Comparison of ENCODE assay signal across 21 mouse cellular contexts in genomic region chr6:146954258-146954657, GRCm38 (mm10). TPM values are rescaled to one million over a fixed set of nuclear protein-coding genes. Genes with fewer than 3 reads are reported as not detected.
DNase-seq lines count a peak whose midpoint lies in the region; ATAC-seq and TF ChIP-seq lines count a peak whose summit lies in the region.
"Had no signal": no experiment of that assay in that cellular context is flagged by ENCODE, and none has a peak within 500 bp of the region (broad histone marks: within the 10 kb centered on the region; RNA-seq: fewer than 3 reads in every experiment).

Gene 1700034J05Rik, minus strand, starts transcription at chr6:146954422.

- dilution Hi-C loops in CH12.LX (cut with MboI; ENCODE audit: extremely low pct_ligation_motif_present, extremely low pct_unique_long_range_greater_than_20kb, low sequenced_read_pairs) = no loop called here

- 89% methylated on average over 1 of the region's 1 CpGs for WGBS in liver, embryonic 12.5 days (ENCODE audit: insufficient replicate concordance)
- WGBS in liver, postnatal 0 days (ENCODE audit: insufficient replicate concordance) = 86% methylated on average over 1 of the region's 1 CpGs

- peak; percentile 58 for ATAC-seq in frontal cortex, adult (ENCODE audit: low TSS enrichment)
- no peak for ATAC-seq in liver, embryonic 12.5 days
- ATAC-seq in liver, postnatal 0 days = no peak
- ATAC-seq: intestine, embryonic 15.5 days had no signal

- H3K9me3 ChIP-seq in liver, embryonic 12.5 days (replicated peaks) = no peaks in the 10 kb centered on the region
- H3K9me3 ChIP-seq in liver, postnatal 0 days (ENCODE audit: low read length) = no peaks in the 10 kb centered on the region
- no peaks in the 10 kb centered on the region for H3K9me3 ChIP-seq in CH12.LX (replicated peaks; ENCODE audit: low read length)
- H3K9me3 ChIP-seq: intestine, embryonic 15.5 days; lung, embryonic 15.5 days; neural tube, embryonic 12.5 days; stomach, embryonic 15.5 days had no signal

- TF ChIP-seq CTCF in liver, postnatal 0 days (IDR thresholded peaks at IDR 0.05; ENCODE audit: low read depth) = no peak
- no peak for TF ChIP-seq CTCF in CH12.LX (conservative IDR thresholded peaks at IDR 0.05 in 1 of 2, IDR thresholded peaks at IDR 0.05 in 1 of 2; ENCODE audit: low read depth in 2 of 2, low read length in 2 of 2)
- TF ChIP-seq CTCF in embryonic fibroblast, embryonic 13.5 days (IDR thresholded peaks at IDR 0.05; ENCODE audit: borderline replicate concordance, insufficient read depth, low read length) = no peak

- peak within 1 kb of the TSS; percentile 68; the same call in 1 of the 2 replicates for H3K27ac ChIP-seq in liver, embryonic 12.5 days
- no peak within 1 kb of the TSS for H3K27ac ChIP-seq in liver, postnatal 0 days (ENCODE audit: low read depth)
- H3K27ac ChIP-seq in CH12.LX (ENCODE audit: insufficient read depth, low read depth) = no peak within 1 kb of the TSS
- peak within 1 kb of the TSS; percentile 21 for H3K27ac ChIP-seq in embryonic fibroblast, embryonic 13.5 days (ENCODE audit: insufficient read depth, low read length)
- H3K27ac ChIP-seq: gastrocnemius, adult 2 months; heart, adult 2 months; lung, embryonic 15.5 days; neural tube, embryonic 12.5 days; stomach, embryonic 15.5 days had no signal

- peaks cover 47% of the 10 kb centered on the region for H3K4me1 ChIP-seq in liver, embryonic 12.5 days
- H3K4me1 ChIP-seq in liver, postnatal 0 days (ENCODE audit: insufficient read depth) = peaks cover 7% of the 10 kb centered on the region; the same call in 1 of the 2 replicates
- H3K4me1 ChIP-seq in CH12.LX (ENCODE audit: control insufficient read depth in 1 of 2, insufficient read depth in 2 of 2) = peaks cover 2 to 7% of the 10 kb centered on the region in 2 experiments; a peak in 3 of 4 replicates
- peaks cover 20% of the 10 kb centered on the region for H3K4me1 ChIP-seq in embryonic fibroblast, embryonic 13.5 days (ENCODE audit: control insufficient read depth, insufficient read depth, low read length)

- no peak for TF ChIP-seq RAD21 in CH12.LX (IDR thresholded peaks at IDR 0.05; ENCODE audit: low read depth, low read length)

- H3K79me2 ChIP-seq in CH12.LX (replicated peaks; ENCODE audit: control insufficient read depth, extremely low read depth, insufficient read depth, poor library complexity, severe bottlenecking) = no peaks in the 10 kb centered on the region

- H3K9ac ChIP-seq in liver, embryonic 12.5 days = no peak within 1 kb of the TSS
- H3K9ac ChIP-seq in liver, postnatal 0 days (replicated peaks) = no peak within 1 kb of the TSS
- H3K9ac ChIP-seq in CH12.LX (ENCODE audit: insufficient read depth, low read depth) = no peak within 1 kb of the TSS
- H3K9ac ChIP-seq: intestine, embryonic 15.5 days; lung, embryonic 15.5 days; neural tube, embryonic 12.5 days; stomach, embryonic 15.5 days had no signal

- H3K27me3 ChIP-seq in liver, embryonic 12.5 days (replicated peaks) = no peaks in the 10 kb centered on the region
- no peaks in the 10 kb centered on the region for H3K27me3 ChIP-seq in liver, postnatal 0 days (ENCODE audit: insufficient read depth, low read length)
- H3K27me3 ChIP-seq in CH12.LX (replicated peaks) = no peaks in the 10 kb centered on the region
- H3K27me3 ChIP-seq: intestine, embryonic 15.5 days; lung, embryonic 15.5 days; neural tube, embryonic 12.5 days; stomach, embryonic 15.5 days had no signal

- TF ChIP-seq EP300 in liver, postnatal 0 days (IDR thresholded peaks at IDR 0.05; ENCODE audit: low read depth) = no peak
- TF ChIP-seq EP300 in CH12.LX (IDR thresholded peaks at IDR 0.05; ENCODE audit: low read length) = no peak

- in situ Hi-C loops in CH12.LX (cut with MboI; ENCODE audit: low pct_ligation_motif_present, low pct_unique_long_range_greater_than_20kb, low sequenced_read_pairs) = no loop called here

- DNase-seq in frontal cortex, postnatal 14 days (ENCODE audit: low spot score in 2 of 2) = no peak
- no peak for DNase-seq in liver, postnatal 0 days
- DNase-seq in CH12.LX (ENCODE audit: extremely low read depth) = peak; percentile 15
- DNase-seq in layer of hippocampus, adult 9-10 months (ENCODE audit: low spot score) = no peak
- DNase-seq: cerebellum, adult 8-10 months; gastrocnemius, adult 2 months; heart, adult 2 months; layer of hippocampus, adult 9-11 months; thymus, postnatal 4 days had no signal

- no peak within 1 kb of the TSS for H3K4me3 ChIP-seq in liver, embryonic 12.5 days
- no peak within 1 kb of the TSS for H3K4me3 ChIP-seq in liver, postnatal 0 days (ENCODE audit: low read depth, low read length)
- no peak within 1 kb of the TSS for H3K4me3 ChIP-seq in CH12.LX (replicated peaks in 1 of 3; ENCODE audit: low read depth in 2 of 3, low read length in 2 of 3, poor library complexity in 1 of 3)
- H3K4me3 ChIP-seq in embryonic fibroblast, embryonic 13.5 days (ENCODE audit: insufficient read depth, low read length) = no peak within 1 kb of the TSS
- H3K4me3 ChIP-seq: erythroblast, embryonic 14.5 days; gastrocnemius, adult 2 months; heart, adult 2 months; intestine, embryonic 15.5 days; lung, embryonic 15.5 days; neural tube, embryonic 12.5 days; stomach, embryonic 15.5 days had no signal

- no peak for TF ChIP-seq POLR2A in CH12.LX (IDR thresholded peaks at IDR 0.05; ENCODE audit: low read depth, low read length)
- no peak for TF ChIP-seq POLR2A in embryonic fibroblast, embryonic 13.5 days (IDR thresholded peaks at IDR 0.05; ENCODE audit: low read depth, low read length)

- H3K36me3 ChIP-seq in liver, embryonic 12.5 days = no peaks in the 10 kb centered on the region
- H3K36me3 ChIP-seq in liver, postnatal 0 days (replicated peaks; ENCODE audit: insufficient read depth, low read length) = no peaks in the 10 kb centered on the region
- peaks cover 0 to 6% of the 10 kb centered on the region in 2 experiments for H3K36me3 ChIP-seq in CH12.LX (replicated peaks in 1 of 2; ENCODE audit: control insufficient read depth in 1 of 2, insufficient read depth in 1 of 2, low read length in 1 of 2)
- H3K36me3 ChIP-seq: intestine, embryonic 15.5 days; lung, embryonic 15.5 days; neural tube, embryonic 12.5 days; stomach, embryonic 15.5 days had no signal

- peak within 1 kb of the TSS; percentile 43; the same call in 1 of the 2 replicates for H3K4me2 ChIP-seq in liver, embryonic 12.5 days
- no peak within 1 kb of the TSS for H3K4me2 ChIP-seq in liver, postnatal 0 days (ENCODE audit: low read depth, low read length)
- H3K4me2 ChIP-seq in CH12.LX (ENCODE audit: insufficient read depth, low read depth, poor library complexity, severe bottlenecking) = no peak within 1 kb of the TSS
- H3K4me2 ChIP-seq: intestine, embryonic 15.5 days; lung, embryonic 15.5 days; neural tube, embryonic 12.5 days; stomach, embryonic 15.5 days had no signal

TF ChIP-seq in CH12.LX, 34 proteins besides CTCF, POLR2A, EP300 and RAD21:
- no peak for TF ChIP-seq PAX5 (IDR thresholded peaks at IDR 0.05; ENCODE audit: low read length)
- no peak for TF ChIP-seq UBTF (IDR thresholded peaks at IDR 0.05; ENCODE audit: low read depth, low read length)
- TF ChIP-seq JUN (IDR thresholded peaks at IDR 0.05; ENCODE audit: insufficient read depth, low read depth, low read length) = no peak
- no peak for TF ChIP-seq ETS1 (conservative IDR thresholded peaks at IDR 0.05; ENCODE audit: low read depth, low read length)
- TF ChIP-seq ZKSCAN1 (IDR thresholded peaks at IDR 0.05; ENCODE audit: borderline replicate concordance, low read depth, low read length) = no peak
TF ChIP-seq in CH12.LX: peak in this region for 0.

RNA-seq across cellular contexts. Expression of gene 1700034J05Rik, which starts in this region (rescaled TPM):
- 0.06 and 0.11 TPM in 2 replicates for polyA plus RNA-seq in liver, embryonic 12.5 days (2016; fragmentation: Nextera tagmentation; extraction: Ambion mirVana)
- polyA plus RNA-seq in liver, postnatal 0 days (2015; fragmentation: Nextera tagmentation; extraction: Ambion mirVana) = 0.05 TPM in 1 of 2 replicates, not detected in the other
- total RNA-seq in CH12.LX (2012; rRNA removed) (not detected in 2 replicates), CH12.LX (2014; rRNA removed) (not detected in 2 replicates)
- not detected in 2 replicates for polyA plus RNA-seq in CH12.LX (2012; ENCODE audit: insufficient read length, low read depth)
- polyA plus RNA-seq in embryonic fibroblast, embryonic 13.5 days (2011; ENCODE audit: insufficient read length, low read depth, missing spikeins) = not detected in 2 replicates
- total RNA-seq: gastrocnemius, adult 2 months; heart, adult 2 months; heart, postnatal 25 days; left cerebral cortex, postnatal 36 days; megakaryocyte-erythroid progenitor cell, adult 5-6 weeks had no signal
- polyA plus RNA-seq: erythroblast, embryonic 14.5 days; heart, adult 2 months; small intestine, adult 2 months had no signal

Comparison
In these comparisons a context has a peak if more than half of its experiments do, and no peak if none do; other contexts are left out.
1. H3K27ac ChIP-seq: peak in liver, embryonic 12.5 days (single experiment) and embryonic fibroblast, embryonic 13.5 days (single experiment); none in liver, postnatal 0 days (single experiment) and CH12.LX (single experiment).
2. Peak in DNase-seq in CH12.LX; RNA of the gene not detected or under 1 TPM.